Mouse (Mus musculus): ENCODE data around the gene Gm49387. TPM values are rescaled to one million over a fixed set of nuclear protein-coding genes. Genes with fewer than 3 reads are reported as not detected.

Gm49387 gene
- polyA plus RNA-seq (2014; fragmentation: Nextera tagmentation; extraction: Ambion mirVana): 0.47 and 0.84 TPM in 2 replicates

- peak within 1 kb of the TSS; percentile 89 for H3K27ac ChIP-seq (replicated peaks; ENCODE audit: low read depth, low read length)
- ATAC-seq (ENCODE audit: low read depth) (peak; percentile 31), DNase-seq (ENCODE audit: low spot score) (no peak)
- H3K4me3 ChIP-seq (ENCODE audit: low read depth, low read length): peak within 1 kb of the TSS; percentile 62
- H3K27me3 ChIP-seq (replicated peaks; ENCODE audit: control insufficient read depth, insufficient read depth, low read length): no peaks in the 10 kb centered on the region
- no peaks in the 10 kb centered on the region for H3K36me3 ChIP-seq (ENCODE audit: control insufficient read depth, insufficient read depth, low read length)
- peak within 1 kb of the TSS; percentile 66 for H3K9ac ChIP-seq (ENCODE audit: low read depth, low read length)
- no peaks in the 10 kb centered on the region for H3K9me3 ChIP-seq (ENCODE audit: control insufficient read depth, low read length)
- peak within 1 kb of the TSS; percentile 95 for H3K4me2 ChIP-seq (ENCODE audit: low read depth, low read length)
- 4% methylated on average over 18 of the region's 26 CpGs for WGBS
- peaks cover 12% of the 10 kb centered on the region; the same call in 1 of the 2 replicates for H3K4me1 ChIP-seq (ENCODE audit: control insufficient read depth, insufficient read depth, low read length)
Measured at GRCm38 (mm10) chr14:31640346-31640889, at the start of gene Gm49387. Gm49387 (minus strand) TSS chr14:31640878.

GRCm38 (mm10) chr14:31686231-31686630, 45.6 kb upstream of the Gm49387 start:
- no peaks in the 10 kb centered on the region for H3K36me3 ChIP-seq (ENCODE audit: control insufficient read depth, insufficient read depth, low read length)
- no peak overlapping the region for H3K4me2 ChIP-seq (ENCODE audit: low read depth, low read length)
- peaks cover 4% of the 10 kb centered on the region; the same call in 1 of the 2 replicates for H3K4me1 ChIP-seq (ENCODE audit: control insufficient read depth, insufficient read depth, low read length)
- 92% methylated on average over 1 of the region's 1 CpGs for WGBS
- DNase-seq (ENCODE audit: low spot score): no peak
- no peaks in the 10 kb centered on the region for H3K9me3 ChIP-seq (ENCODE audit: control insufficient read depth, low read length)
- H3K27ac ChIP-seq (replicated peaks; ENCODE audit: low read depth, low read length): no peak overlapping the region
- H3K27me3 ChIP-seq (replicated peaks; ENCODE audit: control insufficient read depth, insufficient read depth, low read length): no peaks in the 10 kb centered on the region
- no peak overlapping the region for H3K9ac ChIP-seq (ENCODE audit: low read depth, low read length)
- no peak for ATAC-seq (ENCODE audit: low read depth)
- H3K4me3 ChIP-seq (ENCODE audit: low read depth, low read length): no peak overlapping the region

- ATAC-seq (ENCODE audit: low read depth) (no peak), DNase-seq (ENCODE audit: low spot score) (no peak)
- Histone ChIP-seq H3K4me2 (ENCODE audit: low read depth, low read length) (no peak overlapping the region), H3K4me3 (ENCODE audit: low read depth, low read length) (no peak overlapping the region), H3K9me3 (ENCODE audit: control insufficient read depth, low read length) (no peaks in the 10 kb centered on the region), H3K4me1 (ENCODE audit: control insufficient read depth, insufficient read depth, low read length) (peaks cover 4% of the 10 kb centered on the region; the same call in 1 of the 2 replicates), H3K9ac (ENCODE audit: low read depth, low read length) (no peak overlapping the region), H3K27ac (replicated peaks; ENCODE audit: low read depth, low read length) (no peak overlapping the region), H3K36me3 (ENCODE audit: control insufficient read depth, insufficient read depth, low read length) (no peaks in the 10 kb centered on the region), H3K27me3 (replicated peaks; ENCODE audit: control insufficient read depth, insufficient read depth, low read length) (no peaks in the 10 kb centered on the region)
- WGBS: 87% methylated on average over 10 of the region's 10 CpGs
Measured at GRCm38 (mm10) chr14:31685680-31686079, 45.0 kb upstream of the Gm49387 start.

DNA sequence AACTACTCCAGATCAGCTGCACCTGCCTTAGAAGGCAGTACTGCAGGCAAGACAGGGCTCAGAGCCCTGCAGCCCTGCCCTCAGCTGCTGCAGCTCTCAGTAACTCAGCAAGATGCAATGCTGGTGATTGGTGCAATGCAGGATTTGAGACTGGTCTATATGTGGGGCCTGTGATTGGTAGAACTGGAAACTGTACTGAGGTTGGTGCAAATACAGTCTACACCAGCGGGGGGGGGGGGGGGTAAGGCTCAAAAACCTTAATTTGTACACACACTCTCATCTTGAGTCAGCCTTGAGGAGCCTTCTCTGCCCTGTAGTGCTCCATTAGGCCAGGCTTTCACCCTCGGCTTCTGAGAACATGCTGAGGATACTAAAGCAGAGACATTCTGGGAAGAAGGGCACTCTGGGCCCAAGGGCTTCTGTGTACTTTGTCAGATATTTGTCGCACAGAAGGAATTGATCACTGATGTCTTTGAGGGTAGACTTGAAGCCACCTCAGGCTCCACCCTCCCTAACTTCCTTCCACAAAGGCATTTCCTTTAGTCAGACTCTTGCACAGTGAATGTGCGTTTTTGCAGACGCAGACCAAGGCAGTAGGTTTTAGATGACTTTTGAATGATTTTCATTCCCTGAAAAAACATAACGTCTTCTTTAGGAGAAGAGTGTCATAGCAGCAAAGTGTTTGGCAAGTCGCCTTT, 43.8 kb upstream of the Gm49387 start:
- WGBS: 52% methylated on average over 7 of the region's 7 CpGs
- Histone ChIP-seq H3K9me3 (ENCODE audit: control insufficient read depth, low read length) (no peaks in the 10 kb centered on the region), H3K4me2 (ENCODE audit: low read depth, low read length) (no peak overlapping the region), H3K27ac (replicated peaks; ENCODE audit: low read depth, low read length) (no peak overlapping the region), H3K4me3 (ENCODE audit: low read depth, low read length) (no peak overlapping the region), H3K9ac (ENCODE audit: low read depth, low read length) (no peak overlapping the region), H3K4me1 (ENCODE audit: control insufficient read depth, insufficient read depth, low read length) (peaks cover 4% of the 10 kb centered on the region; the same call in 1 of the 2 replicates), H3K27me3 (replicated peaks; ENCODE audit: control insufficient read depth, insufficient read depth, low read length) (no peaks in the 10 kb centered on the region), H3K36me3 (ENCODE audit: control insufficient read depth, insufficient read depth, low read length) (no peaks in the 10 kb centered on the region)
- no peak for ATAC-seq (ENCODE audit: low read depth)
- no peak for DNase-seq (ENCODE audit: low spot score)

GRCm38 (mm10) chr14:31683610-31684009, 42.9 kb upstream of the Gm49387 start:
- no peak overlapping the region for H3K4me2 ChIP-seq (ENCODE audit: low read depth, low read length)
- H3K27ac ChIP-seq (replicated peaks; ENCODE audit: low read depth, low read length): no peak overlapping the region
- ATAC-seq (ENCODE audit: low read depth) (no peak), DNase-seq (ENCODE audit: low spot score) (no peak)
- H3K9ac ChIP-seq (ENCODE audit: low read depth, low read length): no peak overlapping the region
- no peaks in the 10 kb centered on the region for H3K9me3 ChIP-seq (ENCODE audit: control insufficient read depth, low read length)
- 89% methylated on average over 2 of the region's 2 CpGs for WGBS
- no peaks in the 10 kb centered on the region for H3K27me3 ChIP-seq (replicated peaks; ENCODE audit: control insufficient read depth, insufficient read depth, low read length)
- H3K36me3 ChIP-seq (ENCODE audit: control insufficient read depth, insufficient read depth, low read length): no peaks in the 10 kb centered on the region
- H3K4me1 ChIP-seq (ENCODE audit: control insufficient read depth, insufficient read depth, low read length): peaks cover 4% of the 10 kb centered on the region; the same call in 1 of the 2 replicates
- H3K4me3 ChIP-seq (ENCODE audit: low read depth, low read length): no peak overlapping the region

- peak overlapping the region; percentile 39; the same call in 1 of the 2 replicates for H3K27ac ChIP-seq (replicated peaks; ENCODE audit: low read depth, low read length)
- no peak overlapping the region for H3K9ac ChIP-seq (ENCODE audit: low read depth, low read length)
- no peak overlapping the region for H3K4me2 ChIP-seq (ENCODE audit: low read depth, low read length)
- peaks cover 4% of the 10 kb centered on the region; the same call in 1 of the 2 replicates for H3K4me1 ChIP-seq (ENCODE audit: control insufficient read depth, insufficient read depth, low read length)
- no peaks in the 10 kb centered on the region for H3K9me3 ChIP-seq (ENCODE audit: control insufficient read depth, low read length)
- H3K4me3 ChIP-seq (ENCODE audit: low read depth, low read length): no peak overlapping the region
- ATAC-seq (ENCODE audit: low read depth): no peak
- WGBS: 43% methylated on average over 5 of the region's 5 CpGs
- no peak for DNase-seq (ENCODE audit: low spot score)
- no peaks in the 10 kb centered on the region for H3K36me3 ChIP-seq (ENCODE audit: control insufficient read depth, insufficient read depth, low read length)
- no peaks in the 10 kb centered on the region for H3K27me3 ChIP-seq (replicated peaks; ENCODE audit: control insufficient read depth, insufficient read depth, low read length)
Measured at GRCm38 (mm10) chr14:31681931-31682555, 41.4 kb upstream of the Gm49387 start.

GRCm38 (mm10) chr14:31681291-31681690, 40.6 kb upstream of the Gm49387 start:
- H3K9me3 ChIP-seq (ENCODE audit: control insufficient read depth, low read length): no peaks in the 10 kb centered on the region
- no peak for DNase-seq (ENCODE audit: low spot score)
- no peak overlapping the region for H3K9ac ChIP-seq (ENCODE audit: low read depth, low read length)
- 76% methylated on average over 9 of the region's 9 CpGs for WGBS
- ATAC-seq (ENCODE audit: low read depth): no peak
- peaks cover 4% of the 10 kb centered on the region; the same call in 1 of the 2 replicates for H3K4me1 ChIP-seq (ENCODE audit: control insufficient read depth, insufficient read depth, low read length)
- H3K27ac ChIP-seq (replicated peaks; ENCODE audit: low read depth, low read length): no peak overlapping the region
- H3K36me3 ChIP-seq (ENCODE audit: control insufficient read depth, insufficient read depth, low read length): no peaks in the 10 kb centered on the region
- no peaks in the 10 kb centered on the region for H3K27me3 ChIP-seq (replicated peaks; ENCODE audit: control insufficient read depth, insufficient read depth, low read length)
- H3K4me3 ChIP-seq (ENCODE audit: low read depth, low read length): no peak overlapping the region
- no peak overlapping the region for H3K4me2 ChIP-seq (ENCODE audit: low read depth, low read length)

DNA sequence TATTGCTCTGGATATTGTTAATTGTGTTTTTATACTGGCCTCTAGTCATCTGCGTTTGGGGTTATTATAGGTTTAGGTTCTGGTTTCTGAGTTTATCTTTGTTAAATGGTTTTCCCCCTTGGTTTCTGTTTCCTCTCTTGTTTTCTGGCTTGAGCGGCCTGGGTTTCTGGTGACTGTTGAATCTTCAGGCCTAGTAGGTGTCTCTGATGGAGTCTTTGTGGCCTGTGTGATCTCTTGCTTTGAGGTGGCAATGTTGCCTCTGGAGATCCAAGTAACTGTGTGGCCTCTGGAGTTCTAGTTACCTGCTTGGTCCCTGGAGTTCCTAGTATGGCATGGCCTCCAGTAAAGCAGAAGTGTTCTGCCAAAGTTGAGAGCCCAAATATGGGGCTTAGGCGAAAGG, 40.0 kb upstream of the Gm49387 start:
- WGBS: 95% methylated on average over 3 of the region's 3 CpGs
- no peak overlapping the region for H3K4me2 ChIP-seq (ENCODE audit: low read depth, low read length)
- no peak overlapping the region for H3K27ac ChIP-seq (replicated peaks; ENCODE audit: low read depth, low read length)

More for the DNA sequence above, 40.0 kb upstream of the Gm49387 start:
- Histone ChIP-seq H3K9ac (ENCODE audit: low read depth, low read length) (no peak overlapping the region), H3K4me1 (ENCODE audit: control insufficient read depth, insufficient read depth, low read length) (peaks cover 2% of the 10 kb centered on the region; the same call in 1 of the 2 replicates), H3K36me3 (ENCODE audit: control insufficient read depth, insufficient read depth, low read length) (no peaks in the 10 kb centered on the region), H3K9me3 (ENCODE audit: control insufficient read depth, low read length) (no peaks in the 10 kb centered on the region), H3K27me3 (replicated peaks; ENCODE audit: control insufficient read depth, insufficient read depth, low read length) (no peaks in the 10 kb centered on the region), H3K4me3 (ENCODE audit: low read depth, low read length) (no peak overlapping the region)
- no peak for DNase-seq (ENCODE audit: low spot score)
- ATAC-seq (ENCODE audit: low read depth): no peak
